In genomic region chr1:134213405-134213804, GRCm38 (mm10) we compare ENCODE assay signal across 12 mouse cellular contexts. TPM values are rescaled to one million over a fixed set of nuclear protein-coding genes. Genes with fewer than 3 reads are reported as not detected.
DNase-seq lines count a peak whose midpoint lies in the region; ATAC-seq and TF ChIP-seq lines count a peak whose summit lies in the region.
"Had no signal": no experiment of that assay in that cellular context is flagged by ENCODE, and none has a peak within 500 bp of the region (broad histone marks: within the 10 kb centered on the region; RNA-seq: fewer than 3 reads in every experiment).

No protein-coding gene starts in this region.

- ATAC-seq in hindbrain, embryonic 16.5 days = peak; percentile 43; the same call in 1 of the 2 replicates
- no peak for ATAC-seq in hindbrain, embryonic 11.5 days (ENCODE audit: low FRiP score)
- ATAC-seq in stomach, embryonic 15.5 days (ENCODE audit: insufficient read depth, low FRiP score, low read depth) = no peak
- ATAC-seq in stomach, postnatal 0 days (ENCODE audit: low FRiP score, low TSS enrichment) = no peak

- no peak for TF ChIP-seq CTCF in stomach, postnatal 0 days (IDR thresholded peaks at IDR 0.05; ENCODE audit: low read depth)

- H3K9me3 ChIP-seq in hindbrain, embryonic 16.5 days (ENCODE audit: control insufficient read depth, low read length) = no peaks in the 10 kb centered on the region
- H3K9me3 ChIP-seq in hindbrain, embryonic 11.5 days (ENCODE audit: control insufficient read depth, low read length) = no peaks in the 10 kb centered on the region
- no peaks in the 10 kb centered on the region for H3K9me3 ChIP-seq in stomach, embryonic 15.5 days
- no peaks in the 10 kb centered on the region for H3K9me3 ChIP-seq in stomach, postnatal 0 days (ENCODE audit: control insufficient read depth, low read length)
- no peaks in the 10 kb centered on the region for H3K9me3 ChIP-seq in limb, embryonic 10.5 days (replicated peaks)

- no peak for TF ChIP-seq EP300 in stomach, postnatal 0 days (optimal IDR thresholded peaks at IDR 0.05)

- peak; percentile 43 for DNase-seq in adrenal gland, postnatal 14 days
- DNase-seq in adrenal gland, adult 2 months = no peak
- no peak for DNase-seq in hindbrain, embryonic 11.5 days (ENCODE audit: low spot score)
- DNase-seq in stomach, postnatal 0 days (ENCODE audit: low spot score) = no peak
- DNase-seq in limb, embryonic 10.5 days (ENCODE audit: low spot score) = no peak
- DNase-seq in left cerebral cortex, postnatal 4 days = no peak
- DNase-seq: adrenal gland, postnatal 36 days; lung, adult 18-20 months had no signal

- no peaks in the 10 kb centered on the region for H3K27me3 ChIP-seq in hindbrain, embryonic 16.5 days (replicated peaks; ENCODE audit: control insufficient read depth, insufficient read depth, low read length)
- no peaks in the 10 kb centered on the region for H3K27me3 ChIP-seq in hindbrain, embryonic 11.5 days (ENCODE audit: control insufficient read depth, insufficient read depth, low read length)
- no peaks in the 10 kb centered on the region for H3K27me3 ChIP-seq in stomach, embryonic 15.5 days (replicated peaks)
- H3K27me3 ChIP-seq in stomach, postnatal 0 days (ENCODE audit: control insufficient read depth, insufficient read depth, low read length) = no peaks in the 10 kb centered on the region
- H3K27me3 ChIP-seq in limb, embryonic 10.5 days (ENCODE audit: low read depth, poor library complexity, severe bottlenecking) = no peaks in the 10 kb centered on the region

- H3K27ac ChIP-seq in hindbrain, embryonic 16.5 days (ENCODE audit: low read depth, low read length) = no peak overlapping the region
- H3K27ac ChIP-seq in hindbrain, embryonic 11.5 days (ENCODE audit: low read depth, low read length) = no peak overlapping the region
- peak overlapping the region; percentile 19; the same call in 1 of the 2 replicates for H3K27ac ChIP-seq in stomach, embryonic 15.5 days
- H3K27ac ChIP-seq in stomach, postnatal 0 days (replicated peaks) = no peak overlapping the region
- H3K27ac ChIP-seq in limb, embryonic 10.5 days = no peak overlapping the region

- no peak overlapping the region for H3K4me2 ChIP-seq in hindbrain, embryonic 16.5 days (ENCODE audit: low read length)
- no peak overlapping the region for H3K4me2 ChIP-seq in hindbrain, embryonic 11.5 days (replicated peaks; ENCODE audit: low read depth, low read length)
- H3K4me2 ChIP-seq in stomach, embryonic 15.5 days = no peak overlapping the region
- no peak overlapping the region for H3K4me2 ChIP-seq in stomach, postnatal 0 days (replicated peaks; ENCODE audit: low read depth)

- H3K36me3 ChIP-seq in hindbrain, embryonic 16.5 days (ENCODE audit: control insufficient read depth, insufficient read depth, low read length) = no peaks in the 10 kb centered on the region
- no peaks in the 10 kb centered on the region for H3K36me3 ChIP-seq in hindbrain, embryonic 11.5 days (ENCODE audit: control insufficient read depth, insufficient read depth, low read length)
- H3K36me3 ChIP-seq in stomach, embryonic 15.5 days = no peaks in the 10 kb centered on the region
- no peaks in the 10 kb centered on the region for H3K36me3 ChIP-seq in stomach, postnatal 0 days (ENCODE audit: control insufficient read depth, insufficient read depth, low read length)
- no peaks in the 10 kb centered on the region for H3K36me3 ChIP-seq in limb, embryonic 10.5 days

- intact Hi-C loops in left cerebral cortex, postnatal 4 days (cut with DNase I) = no loop called here

- peaks cover 11% of the 10 kb centered on the region for H3K4me1 ChIP-seq in hindbrain, embryonic 16.5 days (ENCODE audit: control insufficient read depth, insufficient read depth, low read depth, low read length)
- 0 out of 2 replicates have a peak, but pooled peaks cover 6% of the 10 kb centered on the region for H3K4me1 ChIP-seq in hindbrain, embryonic 11.5 days (replicated peaks; ENCODE audit: control insufficient read depth, insufficient read depth, low read length)
- peaks cover 22% of the 10 kb centered on the region; the same call in 1 of the 2 replicates for H3K4me1 ChIP-seq in stomach, embryonic 15.5 days
- H3K4me1 ChIP-seq in stomach, postnatal 0 days (replicated peaks; ENCODE audit: control insufficient read depth, insufficient read depth) = no peaks in the 10 kb centered on the region
- H3K4me1 ChIP-seq in limb, embryonic 10.5 days = peaks cover 42% of the 10 kb centered on the region

- WGBS in hindbrain, embryonic 16.5 days = 72% methylated on average over 7 of the region's 7 CpGs
- 74% methylated on average over 7 of the region's 7 CpGs for WGBS in hindbrain, embryonic 11.5 days
- 41% methylated on average over 7 of the region's 7 CpGs for WGBS in stomach, embryonic 15.5 days
- WGBS in stomach, postnatal 0 days = 63% methylated on average over 7 of the region's 7 CpGs
- 81% methylated on average over 7 of the region's 7 CpGs for whole genome bisulfite sequencing in limb, embryonic 10.5 days

- no peak overlapping the region for H3K4me3 ChIP-seq in hindbrain, embryonic 16.5 days (ENCODE audit: low read length)
- H3K4me3 ChIP-seq in hindbrain, embryonic 11.5 days (ENCODE audit: low read depth, low read length) = no peak overlapping the region
- no peak overlapping the region for H3K4me3 ChIP-seq in stomach, embryonic 15.5 days (replicated peaks)
- no peak overlapping the region for H3K4me3 ChIP-seq in stomach, postnatal 0 days (ENCODE audit: low read depth, low read length)
- H3K4me3 ChIP-seq in limb, embryonic 10.5 days = no peak overlapping the region
- H3K4me3 ChIP-seq: erythroblast, embryonic 14.5 days had no signal

- no peak overlapping the region for H3K9ac ChIP-seq in hindbrain, embryonic 16.5 days (ENCODE audit: low read depth, low read length)
- no peak overlapping the region for H3K9ac ChIP-seq in hindbrain, embryonic 11.5 days (ENCODE audit: low read depth, low read length)
- no peak overlapping the region for H3K9ac ChIP-seq in stomach, embryonic 15.5 days
- H3K9ac ChIP-seq in stomach, postnatal 0 days (ENCODE audit: low read length) = no peak overlapping the region

RNA-seq across cellular contexts. Expression of gene Mybph, which starts 20.2 kb away (rescaled TPM):
- not detected in 2 replicates for total RNA-seq in adrenal gland, postnatal 14 days (2021)
- under 1 TPM in 1 of 2 experiments, not detected in 1; 0.38 TPM for total RNA-seq in adrenal gland, adult 2 months (2021)
- 0.25 and 0.59 TPM in 2 replicates for polyA plus RNA-seq in adrenal gland, adult 2 months (2012; rRNA removed)
- 0.09 and 3.2 TPM in 2 replicates for polyA plus RNA-seq in hindbrain, embryonic 16.5 days (2015; fragmentation: Nextera tagmentation; extraction: Ambion mirVana)
- polyA plus RNA-seq in hindbrain, embryonic 11.5 days (2014; fragmentation: Nextera tagmentation; extraction: Ambion mirVana) = 1.4 and 3.7 TPM in 2 replicates
- 0.30 and 1.3 TPM in 2 replicates for polyA plus RNA-seq in stomach, embryonic 15.5 days (2015; fragmentation: Nextera tagmentation; extraction: Ambion mirVana)
- polyA plus RNA-seq in stomach, postnatal 0 days (2015; fragmentation: Nextera tagmentation; extraction: Ambion mirVana) = 1.6 and 2.2 TPM in 2 replicates
- polyA plus RNA-seq in limb, embryonic 10.5 days (2016; fragmentation: Nextera tagmentation; extraction: Ambion mirVana) = 0.56 and 0.98 TPM in 2 replicates
- under 1 TPM in 1 of 2 experiments, not detected in 1; 0.18 TPM for total RNA-seq in left cerebral cortex, postnatal 4 days (2021)
- total RNA-seq: granulocyte monocyte progenitor cell, adult 5-6 weeks had no signal
- polyA plus RNA-seq: erythroblast, embryonic 14.5 days had no signal

RNA-seq across cellular contexts. Expression of gene Adora1, which starts 21.8 kb away (rescaled TPM):
- 78.9 and 91.9 TPM in 2 replicates for total RNA-seq in adrenal gland, postnatal 14 days (2021)
- total RNA-seq in adrenal gland, adult 2 months (2021) = 100 to 1,000 TPM; 110 to 198 TPM
- 180 and 209 TPM in 2 replicates for polyA plus RNA-seq in adrenal gland, adult 2 months (2012; rRNA removed)
- 29.8 and 35.9 TPM in 2 replicates for polyA plus RNA-seq in hindbrain, embryonic 16.5 days (2015; fragmentation: Nextera tagmentation; extraction: Ambion mirVana)
- 0.24 and 0.25 TPM in 2 replicates for polyA plus RNA-seq in hindbrain, embryonic 11.5 days (2014; fragmentation: Nextera tagmentation; extraction: Ambion mirVana)
- 11.8 and 13.8 TPM in 2 replicates for polyA plus RNA-seq in stomach, embryonic 15.5 days (2015; fragmentation: Nextera tagmentation; extraction: Ambion mirVana)
- 11.2 and 11.4 TPM in 2 replicates for polyA plus RNA-seq in stomach, postnatal 0 days (2015; fragmentation: Nextera tagmentation; extraction: Ambion mirVana)
- polyA plus RNA-seq in limb, embryonic 10.5 days (2016; fragmentation: Nextera tagmentation; extraction: Ambion mirVana) = 0.06 and 0.69 TPM in 2 replicates
- 10 to 100 TPM; 75.5 to 76.4 TPM for total RNA-seq in left cerebral cortex, postnatal 4 days (2021)
- total RNA-seq: granulocyte monocyte progenitor cell, adult 5-6 weeks had no signal
- polyA plus RNA-seq: erythroblast, embryonic 14.5 days had no signal

RNA-seq across cellular contexts. Expression of gene Chil1, which starts 31.4 kb away (rescaled TPM):
- 1.1 and 1.2 TPM in 2 replicates for total RNA-seq in adrenal gland, postnatal 14 days (2021)
- 1 to 10 TPM; 1.1 to 1.6 TPM for total RNA-seq in adrenal gland, adult 2 months (2021)
- 0.20 and 0.57 TPM in 2 replicates for polyA plus RNA-seq in adrenal gland, adult 2 months (2012; rRNA removed)
- polyA plus RNA-seq in hindbrain, embryonic 16.5 days (2015; fragmentation: Nextera tagmentation; extraction: Ambion mirVana) = 2.7 and 3.9 TPM in 2 replicates
- 1.1 and 2.0 TPM in 2 replicates for polyA plus RNA-seq in hindbrain, embryonic 11.5 days (2014; fragmentation: Nextera tagmentation; extraction: Ambion mirVana)
- 2.6 and 2.9 TPM in 2 replicates for polyA plus RNA-seq in stomach, embryonic 15.5 days (2015; fragmentation: Nextera tagmentation; extraction: Ambion mirVana)
- 2.8 and 3.1 TPM in 2 replicates for polyA plus RNA-seq in stomach, postnatal 0 days (2015; fragmentation: Nextera tagmentation; extraction: Ambion mirVana)
- polyA plus RNA-seq in limb, embryonic 10.5 days (2016; fragmentation: Nextera tagmentation; extraction: Ambion mirVana) = 0.80 TPM in 1 of 2 replicates, not detected in the other
- total RNA-seq in left cerebral cortex, postnatal 4 days (2021) = 1 to 10 TPM; 1.1 to 2.0 TPM
- polyA plus RNA-seq: erythroblast, embryonic 14.5 days had no signal
